Mouse (Mus musculus) leukemia stem cell, adult 10-12 weeks (primary cell): ENCODE measurements around the gene Vmn1r60. TPM values are rescaled to one million over a fixed set of nuclear protein-coding genes. Genes with fewer than 3 reads are reported as not detected.

Experiments
- polyA plus RNA-seq: library from polyadenylated mRNA; stranded (reverse); fragments of >175 nt; gene quantifications from 2 replicates; pipeline ENCODE4 v1.2.3, GENCODE M21; 2012; ENCODE audit warnings: low replicate concordance

Vmn1r60 gene
- not detected in 2 replicates for polyA plus RNA-seq

GRCm38 (mm10) chr7:5547217-5547616 lies at the start of gene Vmn1r60:
Gene Vmn1r60 (minus strand): TSS chr7:5547317.

GRCm38 (mm10) chr7:5493856-5494255 lies 53.3 kb downstream of the Vmn1r60 start, which contains the start of gene Vmn2r28:
Gene Vmn2r28 (minus strand): TSS chr7:5493956.

Other genes starting within 250 kb of the Vmn1r60 start
- gene Gm5065, start 196.8 kb downstream of the Vmn1r60 start, polyA plus RNA-seq, result not detected in 2 replicates
- not detected in 2 replicates for gene Nlrp2, start 196.3 kb downstream of the Vmn1r60 start, polyA plus RNA-seq
- not detected in 2 replicates for gene Vmn1r58, start 133.9 kb downstream of the Vmn1r60 start, polyA plus RNA-seq
- gene Vmn1r59, start 90.5 kb downstream of the Vmn1r60 start, polyA plus RNA-seq, result not detected in 2 replicates
- gene Vmn2r28, start 53.4 kb downstream of the Vmn1r60 start, polyA plus RNA-seq, result not detected in 2 replicates
- not detected in 2 replicates for gene Vmn1r61, start 66.0 kb upstream of the Vmn1r60 start, polyA plus RNA-seq
- gene Vmn1r62, start 126.3 kb upstream of the Vmn1r60 start, polyA plus RNA-seq, result not detected in 2 replicates